Mouse (Mus musculus) lung, embryonic 14.5 days (tissue): ENCODE measurements at regions not wholly inside any gene's neighbourhood (a gene's known extent, or its start where the extent isn't known, plus 50 kb on each side); places are given as distances from the start of the nearest gene placed in this dataset.

Experiments used
- ATAC-seq: fragments of 200-750 bp; cut with Nextera tagmentation; 2 replicates; pipeline ENCODE4 v1.8.0; 2017; ENCODE audit warnings: mild to moderate bottlenecking, moderate TSS enrichment, moderate library complexity; ENCODE audit not compliant: insufficient read depth
- DNase-seq: peaks from one replicate; pipeline ENCODE4 v3.0.0-alpha.2; 2015
- H3K27ac ChIP-seq: fragments of 300-500 bp; sonication (generic); 2 replicates; pipeline ENCODE4 v1.5.1; 2014; ENCODE audit warnings: low read depth, mild to moderate bottlenecking, moderate library complexity
- H3K27me3 ChIP-seq: fragments of 300-500 bp; sonication (generic); 2 replicates; pipeline ENCODE4 v1.6.1; 2014; ENCODE audit warnings: low read length, control low read depth; ENCODE audit not compliant: insufficient read depth
- H3K36me3 ChIP-seq: fragments of 300-500 bp; sonication (generic); 2 replicates; pipeline ENCODE4 v1.6.1; 2014; ENCODE audit warnings: control low read depth; ENCODE audit not compliant: insufficient read depth
- H3K4me1 ChIP-seq: fragments of 300-500 bp; sonication (generic); 2 replicates; pipeline ENCODE4 v1.6.1; 2014; ENCODE audit warnings: antibody characterized with exemption, control low read depth; ENCODE audit not compliant: insufficient read depth
- H3K4me2 ChIP-seq: fragments of 300-500 bp; sonication (generic); 2 replicates; pipeline ENCODE4 v1.6.1; 2014; ENCODE audit warnings: mild to moderate bottlenecking
- H3K4me3 ChIP-seq: fragments of 300-500 bp; sonication (generic); 2 replicates; pipeline ENCODE4 v1.5.1; 2014; ENCODE audit warnings: low read depth, low read length
- H3K9ac ChIP-seq: fragments of 300-500 bp; sonication (generic); 2 replicates; pipeline ENCODE4 v1.6.1; 2014
- H3K9me3 ChIP-seq: fragments of 300-500 bp; sonication (generic); 2 replicates; pipeline ENCODE4 v1.6.1; 2016; ENCODE audit warnings: low read depth, low read length, control low read depth
- CTCF ChIP-seq: IDR thresholded peaks from 2 replicates; pipeline ENCODE4 v1.5.1; 2016; ENCODE audit warnings: antibody characterized with exemption, low read depth
- whole genome bisulfite sequencing: fragments of 180-500 bp; shearing (Covaris S2); extraction: QIAGEN DNeasy Blood & Tissue Kit; methylation state at CpG from one replicate; pipeline ENCODE4 v1.1.7; 2014; 5-methylcytosine and 5-hydroxymethylcytosine counted together

- no peak overlapping the region for H3K4me3 ChIP-seq
- no peaks in the 10 kb centered on the region for H3K4me1 ChIP-seq
- no peak for ATAC-seq
- H3K27me3 ChIP-seq: no peaks in the 10 kb centered on the region
- no peak overlapping the region for H3K9ac ChIP-seq
- no peak overlapping the region for H3K4me2 ChIP-seq
- H3K27ac ChIP-seq: no peak overlapping the region
- H3K9me3 ChIP-seq: no peaks in the 10 kb centered on the region
- no peaks in the 10 kb centered on the region for H3K36me3 ChIP-seq
- no peak for TF ChIP-seq CTCF
- DNase-seq: no peak
Observed at GRCm38 (mm10) chr4:72329026-72329390, 128.3 kb upstream of the Tle1 start.

- H3K27me3 ChIP-seq: no peaks in the 10 kb centered on the region
- H3K9me3 ChIP-seq: no peaks in the 10 kb centered on the region
- H3K4me2 ChIP-seq: no peak overlapping the region
- WGBS: 95% methylated on average over 2 of the region's 2 CpGs
- H3K9ac ChIP-seq: no peak overlapping the region
- TF ChIP-seq CTCF: no peak
- H3K27ac ChIP-seq: no peak overlapping the region
- no peaks in the 10 kb centered on the region for H3K36me3 ChIP-seq
- no peak overlapping the region for H3K4me3 ChIP-seq
- no peak for ATAC-seq
- H3K4me1 ChIP-seq: no peaks in the 10 kb centered on the region
- DNase-seq: no peak
Observed at GRCm38 (mm10) chr4:72328282-72329025, 127.7 kb upstream of the Tle1 start.

GRCm38 (mm10) chr4:72324913-72325312 lies 124.2 kb upstream of the Tle1 start:
- H3K27me3 ChIP-seq: no peaks in the 10 kb centered on the region
- H3K9me3 ChIP-seq: no peaks in the 10 kb centered on the region
- DNase-seq (no peak), ATAC-seq (no peak)
- no peaks in the 10 kb centered on the region for H3K4me1 ChIP-seq
- H3K27ac ChIP-seq: no peak overlapping the region
- H3K4me2 ChIP-seq: no peak overlapping the region
- H3K36me3 ChIP-seq: no peaks in the 10 kb centered on the region
- no peak overlapping the region for H3K4me3 ChIP-seq
- no peak for TF ChIP-seq CTCF
- H3K9ac ChIP-seq: no peak overlapping the region

GRCm38 (mm10) chr4:72285112-72285675 lies 84.5 kb upstream of the Tle1 start:
- H3K4me2 ChIP-seq: no peak overlapping the region
- no peak for ATAC-seq
- WGBS: 26% methylated on average over 1 of the region's 1 CpGs

GRCm38 (mm10) chr4:72250531-72250930 lies 49.8 kb upstream of the Tle1 start:
- Histone ChIP-seq H3K4me2 (no peak overlapping the region), H3K27me3 (no peaks in the 10 kb centered on the region), H3K4me3 (no peak overlapping the region), H3K9ac (no peak overlapping the region), H3K4me1 (no peaks in the 10 kb centered on the region), H3K27ac (no peak overlapping the region), H3K9me3 (no peaks in the 10 kb centered on the region), H3K36me3 (no peaks in the 10 kb centered on the region)
- TF ChIP-seq CTCF: no peak
- 75% methylated on average over 1 of the region's 1 CpGs for WGBS
- ATAC-seq: no peak
- no peak for DNase-seq

More at GRCm38 (mm10) chr4:72285112-72285675, 84.5 kb upstream of the Tle1 start:
- no peak for TF ChIP-seq CTCF
- Histone ChIP-seq H3K36me3 (no peaks in the 10 kb centered on the region), H3K9ac (no peak overlapping the region), H3K4me3 (no peak overlapping the region), H3K9me3 (no peaks in the 10 kb centered on the region), H3K4me1 (no peaks in the 10 kb centered on the region), H3K27ac (no peak overlapping the region), H3K27me3 (no peaks in the 10 kb centered on the region)
- no peak for DNase-seq
